Mouse (Mus musculus) adrenal gland, postnatal 10 days (tissue): ENCODE results near the gene Brd1. TPM values are rescaled to one million over a fixed set of nuclear protein-coding genes. Genes with fewer than 3 reads are reported as not detected.

Experiments used
- DNase-seq: peaks from one replicate; pipeline ENCODE4 v3.0.0; 2021; ENCODE audit warnings: mixed read lengths
- total RNA-seq, 2 experiments: library from RNA; stranded (reverse); gene quantifications; 2 replicates each; pipeline ENCODE4 v1.2.3; 2021

Brd1 gene
- total RNA-seq, 2 experiments from 2014 or later: 46.4 to 46.9 TPM

DNA sequence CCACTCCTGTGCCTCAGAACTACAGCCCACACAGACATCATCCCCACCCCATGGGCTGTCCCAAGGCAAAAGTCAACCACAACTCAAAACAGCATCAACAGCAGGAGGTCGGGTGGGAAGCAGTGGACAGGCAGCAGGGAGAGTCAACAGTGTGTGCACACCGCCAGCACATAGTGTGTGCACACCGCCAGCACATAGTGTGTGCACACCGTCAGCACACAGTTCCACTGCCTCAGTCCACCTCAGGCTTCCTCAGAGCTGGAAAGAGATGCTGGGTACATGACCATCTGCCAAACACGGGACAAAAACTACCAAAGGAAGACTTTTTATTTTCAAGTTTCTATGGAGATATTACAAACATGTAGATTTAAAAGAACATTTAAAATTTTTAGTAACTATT lies 47.3 kb downstream of the Brd1 start:
- no peak for DNase-seq

DNA sequence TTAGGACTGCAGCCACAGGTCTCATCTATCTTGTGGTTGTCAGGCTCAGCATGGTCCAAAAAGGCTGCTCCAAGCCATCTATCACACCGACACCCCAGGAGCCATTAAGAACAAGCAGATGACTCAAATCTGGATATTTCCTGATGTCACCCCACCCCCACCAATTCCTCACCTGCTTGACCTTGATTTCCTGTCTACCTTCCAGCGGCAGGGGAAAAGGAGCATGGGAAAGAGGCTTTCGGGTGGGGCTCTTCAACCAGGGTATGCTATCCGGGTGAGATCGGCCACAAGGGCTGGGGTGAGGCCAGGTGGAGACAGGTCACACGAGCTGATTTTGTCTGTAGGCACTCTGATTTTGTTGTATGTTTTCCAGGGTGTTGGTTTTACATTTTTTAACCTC lies 50.0 kb downstream of the Brd1 start:
- peak; percentile 1 for DNase-seq

DNA sequence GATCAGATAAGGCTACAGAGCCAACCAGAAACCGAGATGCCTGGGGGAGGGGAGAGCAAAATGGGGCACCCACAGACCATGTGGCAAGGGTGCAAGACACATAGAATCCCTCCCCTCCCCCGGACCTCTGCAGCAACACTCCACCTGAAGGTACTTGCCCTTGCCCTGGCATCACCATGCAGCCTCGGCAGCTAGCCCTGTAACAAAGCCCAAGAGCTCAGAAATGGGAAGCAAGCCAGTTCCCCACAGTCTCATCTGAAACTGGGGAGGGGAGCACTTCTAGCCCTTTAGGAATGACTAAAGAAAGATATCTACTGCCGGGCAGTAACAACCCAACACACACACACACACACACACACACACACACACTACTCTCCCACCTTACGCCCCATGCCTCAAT lies 53.1 kb downstream of the Brd1 start:
- DNase-seq: peak; percentile 36

GRCm38 (mm10) chr15:88677568-88677967 lies 56.5 kb downstream of the Brd1 start:
- no peak for DNase-seq

GRCm38 (mm10) chr15:88675998-88676397 lies 58.0 kb downstream of the Brd1 start:
- no peak for DNase-seq

DNA sequence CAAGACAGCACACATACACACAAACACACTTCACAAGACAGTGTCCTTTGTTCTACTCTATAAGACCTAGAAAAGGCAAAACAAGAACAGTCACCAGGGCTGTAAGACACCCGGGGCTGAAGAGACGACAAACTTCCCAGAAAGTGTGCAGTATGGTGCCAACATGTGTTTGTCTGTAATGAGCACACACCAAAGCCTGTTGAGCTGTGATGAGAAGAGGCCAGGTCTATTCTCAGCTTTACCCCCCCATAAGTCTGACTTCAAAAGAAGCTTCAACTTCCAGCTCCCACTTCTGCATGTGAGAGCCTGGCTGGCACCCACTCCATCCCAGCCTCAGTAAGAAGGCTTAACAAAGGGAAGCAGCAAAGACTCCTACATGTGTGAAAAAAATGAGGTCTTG lies 65.3 kb downstream of the Brd1 start:
- DNase-seq: no peak

GRCm38 (mm10) chr15:88667653-88668052 lies 66.4 kb downstream of the Brd1 start:
- DNase-seq: no peak

DNA sequence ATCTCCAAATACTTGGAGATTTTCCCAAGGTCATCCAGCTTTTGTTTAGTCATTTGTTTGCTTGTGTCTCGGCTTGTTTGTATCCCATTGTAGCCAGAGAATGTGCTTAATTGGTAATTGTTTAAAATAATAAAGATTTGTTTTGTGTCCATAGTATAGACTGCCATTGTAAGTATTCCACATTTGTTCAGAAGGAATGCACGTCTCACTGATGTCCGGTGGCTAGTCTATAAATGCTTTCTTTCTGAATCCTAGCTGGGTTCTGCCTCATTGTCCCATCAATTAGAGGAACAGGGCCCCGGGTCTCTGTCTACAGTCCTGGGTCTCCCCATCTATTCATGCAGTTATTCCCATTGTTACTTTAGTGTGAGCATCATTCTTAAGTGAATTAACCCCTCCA lies 68.2 kb downstream of the Brd1 start:
- no peak for DNase-seq

- DNase-seq: no peak
These were observed 71.0 kb downstream of the Brd1 start for GRCm38 (mm10) chr15:88663041-88663440.

DNA sequence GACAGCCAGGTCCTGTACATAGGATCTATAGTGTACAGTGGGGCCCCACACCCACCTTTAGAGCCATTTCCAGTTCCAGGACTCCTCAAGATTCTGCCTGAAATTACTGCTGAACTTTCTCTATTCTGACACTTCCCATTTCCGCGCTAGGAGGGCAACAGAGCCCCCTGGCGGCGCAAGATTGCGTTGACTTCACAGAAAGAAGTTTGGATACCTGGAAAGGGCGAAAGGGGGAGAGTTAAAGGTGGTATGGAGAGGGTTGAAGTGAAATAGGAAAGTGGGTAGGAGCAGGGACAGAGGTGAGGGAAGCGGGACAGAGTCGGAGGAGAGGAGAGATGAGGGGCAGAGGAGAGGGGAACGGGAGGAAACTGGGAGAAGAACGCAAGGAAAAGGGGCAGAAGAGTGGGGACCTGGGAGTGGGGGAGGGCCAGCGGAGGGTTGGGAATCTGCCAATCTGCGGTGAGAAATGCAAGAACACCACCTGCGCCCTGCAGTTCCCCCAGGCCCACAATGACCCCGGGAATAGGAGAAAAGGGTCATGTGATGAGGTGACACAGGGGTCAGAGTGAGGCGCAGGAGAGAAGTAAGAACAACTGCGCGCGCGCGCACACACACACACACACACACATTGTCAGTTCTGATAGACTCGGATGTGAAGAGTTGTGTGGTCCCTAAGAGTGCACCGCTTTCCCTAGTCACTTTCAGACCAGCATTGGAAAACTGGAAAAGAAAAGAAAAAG lies 71.8 kb downstream of the Brd1 start:
- DNase-seq: peak; percentile 77

DNA sequence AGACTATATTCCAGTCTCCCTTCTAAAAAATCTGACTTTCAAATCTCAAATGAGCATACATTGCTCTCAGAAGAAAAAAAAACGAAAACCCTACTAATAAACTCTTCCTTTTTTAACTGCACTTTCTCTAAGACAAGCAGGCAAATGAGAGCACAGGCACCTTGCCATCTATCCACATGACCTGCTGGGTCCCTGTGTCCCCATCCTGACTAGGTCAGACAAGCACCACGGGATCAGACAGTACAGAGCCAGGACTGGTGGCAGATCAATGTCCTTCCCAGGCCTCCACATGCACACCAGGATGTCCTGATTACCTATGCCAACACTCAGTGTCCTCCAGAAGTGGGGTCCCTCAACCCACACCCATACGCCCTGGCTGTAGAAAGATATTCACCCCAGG lies 72.4 kb downstream of the Brd1 start:
- DNase-seq: no peak

DNA sequence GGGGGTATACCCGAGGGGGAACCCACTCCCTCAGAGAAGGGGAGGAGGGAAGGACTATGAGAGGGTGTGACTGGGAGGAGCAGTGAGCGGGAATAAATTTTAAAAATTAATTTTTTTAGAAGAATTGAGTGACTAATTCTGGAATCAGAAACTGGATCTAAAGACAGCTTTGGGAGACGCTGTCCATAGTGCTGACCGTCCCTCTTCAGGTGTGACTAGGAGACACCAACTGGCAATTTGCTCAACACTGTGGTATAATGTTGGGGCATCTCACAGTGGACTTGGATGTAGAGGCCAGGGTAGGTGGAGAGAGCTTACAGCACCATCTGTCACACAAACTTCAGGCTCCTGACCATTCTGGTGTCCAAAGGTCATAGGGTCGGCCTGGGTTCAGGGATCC lies 82.0 kb downstream of the Brd1 start:
- peak; percentile 3 for DNase-seq

GRCm38 (mm10) chr15:88651019-88651418 lies 83.0 kb downstream of the Brd1 start:
- DNase-seq: peak; percentile 75

Other genes with a start within 250 kb of the Brd1 start
- not detected for gene Zdhhc25, start 133.9 kb downstream of the Brd1 start, total RNA-seq
- gene Zbed4, start 17.4 kb upstream of the Brd1 start, total RNA-seq: 10 to 100 TPM; 10.8 to 11.1 TPM
- 10 to 100 TPM; 10.4 to 10.7 TPM for gene Alg12, start 85.1 kb upstream of the Brd1 start, total RNA-seq
- gene Creld2, start 85.4 kb upstream of the Brd1 start, total RNA-seq: 10 to 100 TPM; 26.6 to 34.4 TPM
- 10 to 100 TPM; 41.2 to 76.8 TPM for gene Pim3, start 128.0 kb upstream of the Brd1 start, total RNA-seq
- not detected for gene Ttll8, start 220.2 kb upstream of the Brd1 start, total RNA-seq
- gene Mlc1, start 244.8 kb upstream of the Brd1 start, total RNA-seq: under 1 TPM in 1 of 2 experiments, not detected in 1; 0.09 TPM
- not detected for gene Mov10l1, start 248.7 kb upstream of the Brd1 start, total RNA-seq